Mouse (Mus musculus) heart, embryonic 16.5 days (tissue): ENCODE data around the gene Plxna2. TPM values are rescaled to one million over a fixed set of nuclear protein-coding genes. Genes with fewer than 3 reads are reported as not detected.

Experiments used
- ATAC-seq: fragments of 200-750 bp; cut with Nextera tagmentation; replicated peaks from 2 replicates; pipeline ENCODE4 v1.8.0; 2017; ENCODE audit warnings: moderate number of reproducible peaks; ENCODE audit not compliant: insufficient read depth, low FRiP score; ENCODE audit errors: extremely low read depth
- H3K27ac ChIP-seq: fragments of 300-500 bp; sonication (generic); 2 replicates; pipeline ENCODE4 v1.5.1; 2014; ENCODE audit warnings: mild to moderate bottlenecking, low read length, control low read depth, moderate library complexity
- H3K27me3 ChIP-seq: fragments of 300-500 bp; sonication (generic); 2 replicates; pipeline ENCODE4 v1.6.1; 2014; ENCODE audit warnings: low read length, mixed read lengths; ENCODE audit not compliant: control insufficient read depth, insufficient read depth
- H3K36me3 ChIP-seq: fragments of 300-500 bp; sonication (generic); 2 replicates; pipeline ENCODE4 v1.6.1; 2014; ENCODE audit not compliant: control insufficient read depth, insufficient read depth
- H3K4me1 ChIP-seq: fragments of 300-500 bp; sonication (generic); 2 replicates; pipeline ENCODE4 v1.6.1; 2014; ENCODE audit warnings: low read length, mixed read lengths; ENCODE audit not compliant: control insufficient read depth, insufficient read depth
- H3K4me2 ChIP-seq: fragments of 300-500 bp; sonication (generic); 2 replicates; pipeline ENCODE4 v1.6.1; 2014; ENCODE audit warnings: low read depth, mild to moderate bottlenecking, control low read depth, low read length
- H3K4me3 ChIP-seq: fragments of 300-500 bp; sonication (generic); 2 replicates; pipeline ENCODE4 v1.5.1; 2014; ENCODE audit warnings: mild to moderate bottlenecking, control low read depth, low read length
- H3K9ac ChIP-seq: fragments of 300-500 bp; sonication (generic); 2 replicates; pipeline ENCODE4 v1.6.1; 2014; ENCODE audit warnings: low read length, control low read depth
- H3K9me3 ChIP-seq: fragments of 300-500 bp; sonication (generic); replicated peaks from 2 replicates; pipeline ENCODE4 v1.6.1; 2016; ENCODE audit warnings: low read length; ENCODE audit not compliant: control insufficient read depth
- WGBS: fragments of 180-500 bp; shearing (Covaris S2); extraction: QIAGEN DNeasy Blood & Tissue Kit; methylation state at CpG from one replicate; pipeline ENCODE4 v1.1.7; 2014; 5-methylcytosine and 5-hydroxymethylcytosine counted together
- polyA plus RNA-seq: library from polyadenylated mRNA; unstranded; fragments of >200 nt; fragmentation: Nextera tagmentation; extraction: Ambion mirVana; gene quantifications from 2 replicates; pipeline ENCODE4 v1.2.1, GENCODE M21; 2015

Plxna2 gene
- 5.2 and 6.3 TPM in 2 replicates for polyA plus RNA-seq

GRCm38 (mm10) chr1:194617918-194618317 is at the start of gene Plxna2:
Plxna2 (plus strand) TSS chr1:194618218.
- Histone ChIP-seq H3K9me3 (no peaks in the 10 kb centered on the region), H3K27me3 (no peaks in the 10 kb centered on the region), H3K4me1 (peaks cover 42% of the 10 kb centered on the region), H3K4me2 (peak within 1 kb of the TSS; percentile 92), H3K36me3 (no peaks in the 10 kb centered on the region), H3K4me3 (peak within 1 kb of the TSS; percentile 91), H3K27ac (peak within 1 kb of the TSS; percentile 96; the same call in 1 of the 2 replicates), H3K9ac (no peak within 1 kb of the TSS)
- no peak for ATAC-seq
- WGBS: 92% methylated on average over 2 of the region's 2 CpGs

GRCm38 (mm10) chr1:194573870-194574269 is 44.1 kb upstream of the Plxna2 start:
- no peaks in the 10 kb centered on the region for H3K4me1 ChIP-seq
- no peaks in the 10 kb centered on the region for H3K9me3 ChIP-seq
- H3K4me3 ChIP-seq: no peak overlapping the region
- H3K9ac ChIP-seq: no peak overlapping the region
- H3K27me3 ChIP-seq: no peaks in the 10 kb centered on the region
- no peaks in the 10 kb centered on the region for H3K36me3 ChIP-seq
- no peak overlapping the region for H3K27ac ChIP-seq
- WGBS: 59% methylated on average over 3 of the region's 3 CpGs
- ATAC-seq: no peak; the same call in 1 of the 2 replicates
- no peak overlapping the region for H3K4me2 ChIP-seq

- Histone ChIP-seq H3K4me1 (no peaks in the 10 kb centered on the region), H3K36me3 (no peaks in the 10 kb centered on the region), H3K9ac (no peak overlapping the region), H3K4me3 (no peak overlapping the region), H3K27me3 (no peaks in the 10 kb centered on the region), H3K27ac (no peak overlapping the region), H3K4me2 (no peak overlapping the region), H3K9me3 (no peaks in the 10 kb centered on the region)
- no peak for ATAC-seq
- WGBS: 86% methylated on average over 3 of the region's 3 CpGs
Observed at GRCm38 (mm10) chr1:194578270-194578669, 39.7 kb upstream of the Plxna2 start.

GRCm38 (mm10) chr1:194580539-194580938 is 37.5 kb upstream of the Plxna2 start:
- Histone ChIP-seq H3K36me3 (no peaks in the 10 kb centered on the region), H3K27ac (no peak overlapping the region)
- ATAC-seq: no peak

GRCm38 (mm10) chr1:194586670-194587069 is 31.3 kb upstream of the Plxna2 start:
- peaks cover 21% of the 10 kb centered on the region for H3K4me1 ChIP-seq
- no peaks in the 10 kb centered on the region for H3K27me3 ChIP-seq
- 78% methylated on average over 1 of the region's 1 CpGs for WGBS
- H3K36me3 ChIP-seq: no peaks in the 10 kb centered on the region
- H3K4me2 ChIP-seq: no peak overlapping the region
- no peak for ATAC-seq
- no peaks in the 10 kb centered on the region for H3K9me3 ChIP-seq
- no peak overlapping the region for H3K9ac ChIP-seq
- no peak overlapping the region for H3K4me3 ChIP-seq
- no peak overlapping the region for H3K27ac ChIP-seq

More at GRCm38 (mm10) chr1:194580539-194580938, 37.5 kb upstream of the Plxna2 start:
- no peak overlapping the region for H3K9ac ChIP-seq
- H3K4me2 ChIP-seq: no peak overlapping the region
- no peaks in the 10 kb centered on the region for H3K4me1 ChIP-seq
- no peaks in the 10 kb centered on the region for H3K9me3 ChIP-seq
- no peaks in the 10 kb centered on the region for H3K27me3 ChIP-seq
- H3K4me3 ChIP-seq: no peak overlapping the region

GRCm38 (mm10) chr1:194587532-194587931 is 30.5 kb upstream of the Plxna2 start:
- Histone ChIP-seq H3K27ac (no peak overlapping the region), H3K4me3 (no peak overlapping the region), H3K4me1 (peaks cover 21% of the 10 kb centered on the region), H3K9ac (no peak overlapping the region), H3K27me3 (no peaks in the 10 kb centered on the region), H3K4me2 (no peak overlapping the region), H3K36me3 (no peaks in the 10 kb centered on the region), H3K9me3 (no peaks in the 10 kb centered on the region)
- ATAC-seq: no peak

- no peaks in the 10 kb centered on the region for H3K9me3 ChIP-seq
- no peak overlapping the region for H3K4me2 ChIP-seq
- 18% methylated on average over 1 of the region's 1 CpGs for WGBS
- no peak for ATAC-seq
- H3K4me1 ChIP-seq: peaks cover 21% of the 10 kb centered on the region
- no peak overlapping the region for H3K9ac ChIP-seq
- H3K27ac ChIP-seq: no peak overlapping the region
- H3K27me3 ChIP-seq: no peaks in the 10 kb centered on the region
- no peaks in the 10 kb centered on the region for H3K36me3 ChIP-seq
- H3K4me3 ChIP-seq: no peak overlapping the region
Observed at GRCm38 (mm10) chr1:194587956-194588668, 29.9 kb upstream of the Plxna2 start.

- H3K4me3 ChIP-seq: no peak overlapping the region
- no peak overlapping the region for H3K4me2 ChIP-seq
- peak; percentile 77; the same call in 1 of the 2 replicates for ATAC-seq
- peak overlapping the region; percentile 37; the same call in 1 of the 2 replicates for H3K27ac ChIP-seq
- no peak overlapping the region for H3K9ac ChIP-seq
- H3K9me3 ChIP-seq: no peaks in the 10 kb centered on the region
- WGBS: 16% methylated on average over 1 of the region's 1 CpGs
- no peaks in the 10 kb centered on the region for H3K36me3 ChIP-seq
- peaks cover 21% of the 10 kb centered on the region for H3K4me1 ChIP-seq
- no peaks in the 10 kb centered on the region for H3K27me3 ChIP-seq
Observed at GRCm38 (mm10) chr1:194588711-194589451, 29.1 kb upstream of the Plxna2 start.

GRCm38 (mm10) chr1:194593155-194593554 is 24.9 kb upstream of the Plxna2 start:
- H3K4me1 ChIP-seq: peaks cover 13% of the 10 kb centered on the region
- no peak overlapping the region for H3K4me3 ChIP-seq
- ATAC-seq: no peak
- H3K4me2 ChIP-seq: no peak overlapping the region
- H3K27me3 ChIP-seq: no peaks in the 10 kb centered on the region
- WGBS: 66% methylated on average over 5 of the region's 5 CpGs
- H3K9me3 ChIP-seq: no peaks in the 10 kb centered on the region
- H3K27ac ChIP-seq: no peak overlapping the region
- no peaks in the 10 kb centered on the region for H3K36me3 ChIP-seq
- no peak overlapping the region for H3K9ac ChIP-seq
